Mouse (Mus musculus): ENCODE results near the gene Eif2b5. TPM values are rescaled to one million over a fixed set of nuclear protein-coding genes. Genes with fewer than 3 reads are reported as not detected.
"Not testable (repeated sequence)": the region's sequence is repeated elsewhere in the genome, so short reads cannot be mapped to it uniquely, and the experiment has no call there.

Gene Eif2b5
- polyA plus RNA-seq (2015; fragmentation: Nextera tagmentation; extraction: Ambion mirVana): 80.6 and 80.9 TPM in 2 replicates

DNA sequence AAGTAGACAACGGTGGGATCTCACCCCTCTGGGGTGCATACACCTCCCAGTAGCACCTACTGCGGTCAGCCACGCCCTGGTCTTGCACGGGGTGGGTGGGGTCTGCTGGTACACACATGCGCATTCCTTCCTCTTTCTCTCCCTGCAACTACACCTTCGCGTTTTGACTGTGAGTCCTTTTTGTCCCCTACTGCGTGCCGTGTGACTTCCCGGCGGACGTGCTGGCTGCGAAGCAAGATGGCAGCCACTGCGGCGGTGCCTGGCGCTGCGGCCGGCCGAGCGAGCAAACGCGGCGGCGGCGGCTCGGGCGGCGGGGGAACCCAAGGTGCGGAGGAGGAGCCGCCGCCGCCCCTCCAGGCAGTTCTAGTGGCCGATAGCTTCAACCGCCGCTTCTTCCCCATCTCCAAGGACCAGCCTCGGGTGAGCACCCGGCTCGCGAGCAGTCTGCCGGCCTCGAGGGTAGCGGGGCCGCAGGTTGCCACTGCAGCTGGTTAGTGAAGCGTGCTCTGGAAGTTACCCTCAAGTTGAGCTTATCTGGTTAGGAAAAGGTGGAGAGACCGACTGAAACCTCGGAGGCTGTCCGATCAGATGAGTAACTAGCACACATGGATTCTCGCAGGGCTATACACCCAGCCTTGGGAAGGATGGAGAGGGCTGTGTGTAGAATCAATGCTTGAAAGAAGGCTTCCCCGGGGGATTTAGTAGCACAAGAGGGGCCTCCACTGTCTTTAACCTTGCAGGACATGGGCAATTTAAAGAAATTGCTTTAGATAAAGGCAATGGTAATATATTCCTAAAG, at the start of gene Eif2b5:
Gene Eif2b5 (plus strand): TSS at position 141 of the 799 bp plus-strand sequence.
- H3K4me1 ChIP-seq (ENCODE audit: control insufficient read depth, insufficient read depth, low read length): peaks cover 11% of the 10 kb centered on the region
- no peaks in the 10 kb centered on the region for H3K9me3 ChIP-seq (replicated peaks; ENCODE audit: control insufficient read depth, low read length)
- H3K9ac ChIP-seq (ENCODE audit: low read length): peak within 1 kb of the TSS; percentile 91
- peaks cover 29% of the 10 kb centered on the region for H3K36me3 ChIP-seq (ENCODE audit: control insufficient read depth, insufficient read depth)
- H3K4me2 ChIP-seq (ENCODE audit: low read depth, low read length): peak within 1 kb of the TSS; percentile 91
- H3K4me3 ChIP-seq (ENCODE audit: low read length): peak within 1 kb of the TSS; percentile 75
- no peaks in the 10 kb centered on the region for H3K27me3 ChIP-seq (ENCODE audit: control insufficient read depth, insufficient read depth, low read length)
- ATAC-seq (replicated peaks; ENCODE audit: extremely low read depth, insufficient read depth, low FRiP score): peak; percentile 95
- peak within 1 kb of the TSS; percentile 69 for H3K27ac ChIP-seq (ENCODE audit: low read length)
- WGBS: under 1% methylated on average over 49 of the region's 49 CpGs

DNA sequence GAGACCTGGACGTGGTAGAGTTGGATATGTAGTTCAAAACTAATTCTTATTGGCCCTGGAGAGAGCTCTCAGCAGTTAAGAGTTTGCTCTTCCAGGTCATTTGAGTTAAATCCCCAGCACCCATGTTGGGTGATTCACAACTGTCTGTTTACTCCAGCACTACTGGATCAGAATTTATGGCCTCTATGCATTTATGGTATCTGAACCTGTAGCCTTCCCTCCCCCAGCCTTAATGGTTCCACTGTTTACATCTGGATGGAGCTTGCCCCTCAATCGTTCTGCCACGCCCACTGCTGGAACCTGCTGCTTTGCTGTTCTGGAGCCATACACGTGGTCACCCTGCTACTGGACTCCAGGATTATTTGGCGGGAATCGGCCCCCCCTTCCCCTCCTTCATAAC, 46.8 kb upstream of the Eif2b5 start:
- Histone ChIP-seq H3K4me2 (ENCODE audit: low read depth, low read length) (no peak overlapping the region), H3K36me3 (ENCODE audit: control insufficient read depth, insufficient read depth) (no peaks in the 10 kb centered on the region), H3K4me1 (ENCODE audit: control insufficient read depth, insufficient read depth, low read length) (no peaks in the 10 kb centered on the region), H3K27me3 (ENCODE audit: control insufficient read depth, insufficient read depth, low read length) (no peaks in the 10 kb centered on the region), H3K4me3 (ENCODE audit: low read length) (no peak overlapping the region), H3K9me3 (replicated peaks; ENCODE audit: control insufficient read depth, low read length) (no peaks in the 10 kb centered on the region), H3K27ac (ENCODE audit: low read length) (no peak overlapping the region), H3K9ac (ENCODE audit: low read length) (no peak overlapping the region)
- no peak for ATAC-seq (replicated peaks; ENCODE audit: extremely low read depth, insufficient read depth, low FRiP score)
- 73% methylated on average over 6 of the region's 6 CpGs for WGBS

DNA sequence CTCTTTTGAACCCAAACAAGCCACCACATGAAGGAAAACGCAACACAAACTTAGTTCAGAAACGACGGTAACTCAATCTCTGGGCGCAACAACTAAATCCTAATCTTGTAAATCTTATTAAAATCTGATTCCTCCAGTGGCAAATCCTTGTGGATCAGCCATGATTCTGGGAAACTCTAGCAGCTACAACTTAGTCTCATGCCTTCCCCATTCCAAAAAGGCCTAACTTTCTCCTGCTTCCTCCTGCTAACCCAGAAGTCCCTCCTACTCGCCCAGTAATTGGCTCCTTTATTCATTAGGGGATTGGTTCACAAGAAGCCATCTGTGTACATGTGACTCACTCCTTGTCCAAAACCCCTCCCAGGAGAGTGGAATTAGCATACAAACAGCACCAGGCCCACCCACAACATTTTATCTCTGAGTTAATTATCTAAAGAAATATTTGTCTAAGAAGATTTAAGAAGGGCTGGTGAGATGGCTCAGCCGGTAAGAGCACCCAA, 44.4 kb upstream of the Eif2b5 start:
- Histone ChIP-seq H3K27me3 (ENCODE audit: control insufficient read depth, insufficient read depth, low read length) (no peaks in the 10 kb centered on the region), H3K36me3 (ENCODE audit: control insufficient read depth, insufficient read depth) (no peaks in the 10 kb centered on the region), H3K9me3 (replicated peaks; ENCODE audit: control insufficient read depth, low read length) (no peaks in the 10 kb centered on the region), H3K27ac (ENCODE audit: low read length) (no peak overlapping the region), H3K4me1 (ENCODE audit: control insufficient read depth, insufficient read depth, low read length) (no peaks in the 10 kb centered on the region), H3K4me2 (ENCODE audit: low read depth, low read length) (no peak overlapping the region), H3K4me3 (ENCODE audit: low read length) (no peak overlapping the region), H3K9ac (ENCODE audit: low read length) (no peak overlapping the region)
- 92% methylated on average over 6 of the region's 6 CpGs for WGBS
- ATAC-seq (replicated peaks; ENCODE audit: extremely low read depth, insufficient read depth, low FRiP score): no peak

- Histone ChIP-seq H3K4me3 (ENCODE audit: low read length) (no peak overlapping the region), H3K27me3 (ENCODE audit: control insufficient read depth, insufficient read depth, low read length) (no peaks in the 10 kb centered on the region), H3K9ac (ENCODE audit: low read length) (no peak overlapping the region), H3K9me3 (replicated peaks; ENCODE audit: control insufficient read depth, low read length) (no peaks in the 10 kb centered on the region), H3K36me3 (ENCODE audit: control insufficient read depth, insufficient read depth) (no peaks in the 10 kb centered on the region), H3K27ac (ENCODE audit: low read length) (no peak overlapping the region), H3K4me1 (ENCODE audit: control insufficient read depth, insufficient read depth, low read length) (no peaks in the 10 kb centered on the region), H3K4me2 (ENCODE audit: low read depth, low read length) (no peak overlapping the region)
- 28% methylated on average over 1 of the region's 1 CpGs for WGBS
- no peak for ATAC-seq (replicated peaks; ENCODE audit: extremely low read depth, insufficient read depth, low FRiP score)
Observed at GRCm38 (mm10) chr16:20456106-20456505, 42.5 kb upstream of the Eif2b5 start.

- not testable (repeated sequence) for ATAC-seq (replicated peaks; ENCODE audit: extremely low read depth, insufficient read depth, low FRiP score); H3K4me1 ChIP-seq (ENCODE audit: control insufficient read depth, insufficient read depth, low read length); H3K36me3 ChIP-seq (ENCODE audit: control insufficient read depth, insufficient read depth); H3K4me2 ChIP-seq (ENCODE audit: low read depth, low read length); H3K27me3 ChIP-seq (ENCODE audit: control insufficient read depth, insufficient read depth, low read length); H3K4me3 ChIP-seq (ENCODE audit: low read length); H3K9ac ChIP-seq (ENCODE audit: low read length); H3K9me3 ChIP-seq (replicated peaks; ENCODE audit: control insufficient read depth, low read length); H3K27ac ChIP-seq (ENCODE audit: low read length)
- 88% methylated on average over 5 of the region's 5 CpGs for WGBS
Observed at GRCm38 (mm10) chr16:20458736-20459135, 39.9 kb upstream of the Eif2b5 start.

DNA sequence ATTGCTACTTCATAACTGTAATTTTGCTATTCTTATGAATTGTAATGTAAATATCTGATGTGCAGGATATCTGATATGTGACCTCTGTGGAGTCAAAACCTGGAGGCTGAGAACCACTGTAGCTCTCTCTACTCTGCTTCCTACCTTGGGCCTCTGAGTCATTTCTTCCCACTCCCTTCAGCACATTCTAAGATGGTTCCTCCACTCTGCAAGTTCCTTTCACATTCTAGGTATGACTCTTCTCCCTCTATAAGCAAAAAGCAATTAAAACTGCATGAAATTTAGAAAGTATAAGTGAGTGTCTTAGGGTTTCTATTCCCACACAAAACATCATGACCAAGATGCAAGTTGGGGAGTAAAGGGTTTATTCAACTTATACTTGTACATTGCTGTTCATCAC, 33.9 kb upstream of the Eif2b5 start:
- H3K27ac ChIP-seq (ENCODE audit: low read length): no peak overlapping the region
- no peak overlapping the region for H3K4me2 ChIP-seq (ENCODE audit: low read depth, low read length)
- no peak for ATAC-seq (replicated peaks; ENCODE audit: extremely low read depth, insufficient read depth, low FRiP score)
- no peaks in the 10 kb centered on the region for H3K9me3 ChIP-seq (replicated peaks; ENCODE audit: control insufficient read depth, low read length)
- no peaks in the 10 kb centered on the region for H3K4me1 ChIP-seq (ENCODE audit: control insufficient read depth, insufficient read depth, low read length)
- H3K27me3 ChIP-seq (ENCODE audit: control insufficient read depth, insufficient read depth, low read length): no peaks in the 10 kb centered on the region
- H3K4me3 ChIP-seq (ENCODE audit: low read length): no peak overlapping the region
- no peak overlapping the region for H3K9ac ChIP-seq (ENCODE audit: low read length)
- no peaks in the 10 kb centered on the region for H3K36me3 ChIP-seq (ENCODE audit: control insufficient read depth, insufficient read depth)

GRCm38 (mm10) chr16:20470981-20471380, 27.6 kb upstream of the Eif2b5 start:
- Histone ChIP-seq H3K9ac (ENCODE audit: low read length) (no peak overlapping the region), H3K4me2 (ENCODE audit: low read depth, low read length) (no peak overlapping the region), H3K27ac (ENCODE audit: low read length) (no peak overlapping the region), H3K27me3 (ENCODE audit: control insufficient read depth, insufficient read depth, low read length) (no peaks in the 10 kb centered on the region), H3K4me1 (ENCODE audit: control insufficient read depth, insufficient read depth, low read length) (no peaks in the 10 kb centered on the region), H3K9me3 (replicated peaks; ENCODE audit: control insufficient read depth, low read length) (no peaks in the 10 kb centered on the region), H3K4me3 (ENCODE audit: low read length) (no peak overlapping the region), H3K36me3 (ENCODE audit: control insufficient read depth, insufficient read depth) (no peaks in the 10 kb centered on the region)
- 91% methylated on average over 2 of the region's 2 CpGs for WGBS
- ATAC-seq (replicated peaks; ENCODE audit: extremely low read depth, insufficient read depth, low FRiP score): no peak

DNA sequence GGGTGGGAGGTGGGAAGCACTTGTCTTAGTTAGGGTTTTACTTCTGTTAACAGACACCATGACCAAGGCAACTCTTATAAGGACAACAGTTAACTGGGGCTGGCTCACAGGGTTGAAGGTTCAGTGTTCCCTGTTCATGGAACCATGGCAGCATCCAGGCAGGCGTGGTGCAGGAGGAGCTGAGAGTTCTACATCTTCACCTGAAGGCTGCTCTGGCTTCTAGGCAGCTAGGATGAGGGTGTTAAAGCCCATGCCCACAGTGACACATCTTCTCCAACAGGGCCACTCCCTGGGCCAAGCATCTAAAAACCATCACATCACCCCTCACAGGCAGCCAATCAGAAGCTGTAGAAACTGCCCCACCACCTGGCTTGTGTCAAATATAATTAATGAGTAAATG, 26.9 kb upstream of the Eif2b5 start:
- no peaks in the 10 kb centered on the region for H3K36me3 ChIP-seq (ENCODE audit: control insufficient read depth, insufficient read depth)
- H3K27me3 ChIP-seq (ENCODE audit: control insufficient read depth, insufficient read depth, low read length): no peaks in the 10 kb centered on the region
- ATAC-seq (replicated peaks; ENCODE audit: extremely low read depth, insufficient read depth, low FRiP score): no peak
- WGBS: 82% methylated on average over 1 of the region's 1 CpGs
- H3K4me2 ChIP-seq (ENCODE audit: low read depth, low read length): no peak overlapping the region
- H3K9me3 ChIP-seq (replicated peaks; ENCODE audit: control insufficient read depth, low read length): no peaks in the 10 kb centered on the region
- no peak overlapping the region for H3K4me3 ChIP-seq (ENCODE audit: low read length)
- H3K27ac ChIP-seq (ENCODE audit: low read length): no peak overlapping the region
- peaks cover 4% of the 10 kb centered on the region; the same call in 1 of the 2 replicates for H3K4me1 ChIP-seq (ENCODE audit: control insufficient read depth, insufficient read depth, low read length)
- no peak overlapping the region for H3K9ac ChIP-seq (ENCODE audit: low read length)

- Histone ChIP-seq H3K27me3 (ENCODE audit: control insufficient read depth, insufficient read depth, low read length) (no peaks in the 10 kb centered on the region), H3K4me3 (ENCODE audit: low read length) (no peak overlapping the region), H3K36me3 (ENCODE audit: control insufficient read depth, insufficient read depth) (no peaks in the 10 kb centered on the region), H3K4me2 (ENCODE audit: low read depth, low read length) (no peak overlapping the region), H3K9ac (ENCODE audit: low read length) (no peak overlapping the region), H3K4me1 (ENCODE audit: control insufficient read depth, insufficient read depth, low read length) (peaks cover 13% of the 10 kb centered on the region), H3K27ac (ENCODE audit: low read length) (no peak overlapping the region), H3K9me3 (replicated peaks; ENCODE audit: control insufficient read depth, low read length) (0 out of 2 replicates have a peak, but pooled peaks cover 2% of the 10 kb centered on the region)
- 83% methylated on average over 1 of the region's 1 CpGs for WGBS
- no peak for ATAC-seq (replicated peaks; ENCODE audit: extremely low read depth, insufficient read depth, low FRiP score)
Observed at GRCm38 (mm10) chr16:20473748-20474147, 24.9 kb upstream of the Eif2b5 start.
